In genomic region chr14:39240267-39240666, GRCm38 (mm10) we compare ENCODE assay signal across 35 mouse cellular contexts.
"Had no signal": no experiment of that assay in that cellular context is flagged by ENCODE, and none has a peak within 500 bp of the region (broad histone marks: within the 10 kb centered on the region; RNA-seq: fewer than 3 reads in every experiment).

No protein-coding gene starts in this region.

- H3K27ac ChIP-seq: heart, embryonic 10.5 days; heart, embryonic 13.5 days; heart, embryonic 15.5 days; hindbrain, embryonic 10.5 days; hindbrain, embryonic 12.5 days; hindbrain, embryonic 13.5 days; hindbrain, embryonic 14.5 days; hindbrain, embryonic 15.5 days; hindbrain, postnatal 0 days; intestine, embryonic 15.5 days; kidney, embryonic 15.5 days; kidney, postnatal 0 days; layer of hippocampus, adult 2 months had no signal

- H3K4me1 ChIP-seq: heart, embryonic 10.5 days; heart, embryonic 12.5 days; heart, embryonic 13.5 days; heart, embryonic 15.5 days; hindbrain, embryonic 10.5 days; hindbrain, embryonic 12.5 days; hindbrain, embryonic 13.5 days; hindbrain, embryonic 15.5 days; intestine, embryonic 15.5 days; kidney, embryonic 15.5 days had no signal

- H3K9ac ChIP-seq: heart, embryonic 12.5 days; heart, embryonic 13.5 days; heart, embryonic 15.5 days; hindbrain, embryonic 12.5 days; hindbrain, embryonic 13.5 days; hindbrain, embryonic 14.5 days; hindbrain, embryonic 15.5 days; intestine, embryonic 15.5 days; kidney, embryonic 15.5 days had no signal

- H3K27me3 ChIP-seq: heart, embryonic 12.5 days; heart, embryonic 13.5 days; heart, embryonic 15.5 days; hindbrain, embryonic 12.5 days; hindbrain, embryonic 13.5 days; hindbrain, embryonic 15.5 days; intestine, embryonic 15.5 days; kidney, embryonic 15.5 days had no signal

- H3K4me3 ChIP-seq: heart, embryonic 10.5 days; heart, embryonic 12.5 days; heart, embryonic 13.5 days; heart, embryonic 15.5 days; hindbrain, embryonic 10.5 days; hindbrain, embryonic 12.5 days; hindbrain, embryonic 13.5 days; hindbrain, embryonic 15.5 days; intestine, embryonic 15.5 days; kidney, embryonic 15.5 days; layer of hippocampus, adult 2 months had no signal

- ATAC-seq: hindbrain, embryonic 16.5 days; hindbrain, postnatal 0 days; inflammation-experienced regulatory T-cells, adult 6 months; intestine, embryonic 15.5 days; intestine, embryonic 16.5 days; intestine, postnatal 0 days had no signal

- H3K36me3 ChIP-seq: heart, embryonic 10.5 days; heart, embryonic 12.5 days; heart, embryonic 13.5 days; heart, embryonic 15.5 days; hindbrain, embryonic 10.5 days; hindbrain, embryonic 12.5 days; hindbrain, embryonic 13.5 days; hindbrain, embryonic 15.5 days; intestine, embryonic 15.5 days; kidney, embryonic 15.5 days had no signal

- H3K9me3 ChIP-seq: heart, embryonic 10.5 days; heart, embryonic 12.5 days; heart, embryonic 13.5 days; heart, embryonic 15.5 days; hindbrain, embryonic 10.5 days; hindbrain, embryonic 12.5 days; hindbrain, embryonic 13.5 days; hindbrain, embryonic 15.5 days; intestine, embryonic 15.5 days; kidney, embryonic 15.5 days had no signal

- DNase-seq: heart, postnatal 10 days; heart, postnatal 14 days; heart, postnatal 36 days; heart, postnatal 4 days; kidney, adult 11 months; kidney, adult 18-20 months; kidney, adult 2 months; kidney, adult 8-10 months; kidney, adult 9 months; kidney, postnatal 10 days; kidney, postnatal 14 days; kidney, postnatal 25 days; kidney, postnatal 36 days; kidney, postnatal 4 days; layer of hippocampus, adult 9-11 months; layer of hippocampus, postnatal 36 days had no signal

- H3K4me2 ChIP-seq: heart, embryonic 11.5 days; heart, embryonic 12.5 days; heart, embryonic 13.5 days; heart, embryonic 15.5 days; hindbrain, embryonic 12.5 days; hindbrain, embryonic 13.5 days; hindbrain, embryonic 14.5 days; hindbrain, embryonic 15.5 days; intestine, embryonic 15.5 days; kidney, embryonic 15.5 days had no signal
